Mouse (Mus musculus) heart, embryonic 10.5 days (tissue): ENCODE results near the gene Slc7a5. TPM values are rescaled to one million over a fixed set of nuclear protein-coding genes. Genes with fewer than 3 reads are reported as not detected.
A peak's percentile ranks its signal among the peaks of the same experiment; 100 is the strongest.

Experiments
- DNase-seq: peaks from one replicate; pipeline ENCODE4 v3.0.0-alpha.2; 2017; ENCODE audit warnings: low spot score
- H3K27ac ChIP-seq: fragments of 300-500 bp; sonication (generic); 2 replicates; pipeline ENCODE4 v1.5.1; 2016; ENCODE audit warnings: mild to moderate bottlenecking
- H3K27me3 ChIP-seq: fragments of 300-500 bp; sonication (generic); 2 replicates; pipeline ENCODE4 v1.6.1; 2016; ENCODE audit warnings: mild to moderate bottlenecking; ENCODE audit not compliant: poor library complexity, insufficient read depth, severe bottlenecking
- H3K36me3 ChIP-seq: fragments of 300-500 bp; sonication (generic); 2 replicates; pipeline ENCODE4 v1.6.1; 2016; ENCODE audit warnings: mild to moderate bottlenecking, moderate library complexity
- H3K4me1 ChIP-seq: fragments of 300-500 bp; sonication (generic); 2 replicates; pipeline ENCODE4 v1.6.1; 2016; ENCODE audit warnings: mild to moderate bottlenecking
- H3K4me3 ChIP-seq: fragments of 300-500 bp; sonication (generic); 2 replicates; pipeline ENCODE4 v1.5.1; 2016; ENCODE audit warnings: mild to moderate bottlenecking, moderate library complexity
- H3K9me3 ChIP-seq: fragments of 300-500 bp; sonication (generic); 2 replicates; pipeline ENCODE4 v1.6.1; 2016; ENCODE audit warnings: mild to moderate bottlenecking, moderate library complexity
- WGBS: fragments of 180-500 bp; shearing (Covaris S2); methylation state at CpG from one replicate; pipeline ENCODE4 v1.1.7; 2016; 5-methylcytosine and 5-hydroxymethylcytosine counted together
- polyA plus RNA-seq: library from polyadenylated mRNA; unstranded; fragments of >200 nt; fragmentation: Nextera tagmentation; extraction: Ambion mirVana; gene quantifications from 2 replicates; pipeline ENCODE4 v1.2.1, GENCODE M21; 2016

The Slc7a5 gene
- polyA plus RNA-seq, 1 experiment from 2014 or later = 20.9 TPM

DNA sequence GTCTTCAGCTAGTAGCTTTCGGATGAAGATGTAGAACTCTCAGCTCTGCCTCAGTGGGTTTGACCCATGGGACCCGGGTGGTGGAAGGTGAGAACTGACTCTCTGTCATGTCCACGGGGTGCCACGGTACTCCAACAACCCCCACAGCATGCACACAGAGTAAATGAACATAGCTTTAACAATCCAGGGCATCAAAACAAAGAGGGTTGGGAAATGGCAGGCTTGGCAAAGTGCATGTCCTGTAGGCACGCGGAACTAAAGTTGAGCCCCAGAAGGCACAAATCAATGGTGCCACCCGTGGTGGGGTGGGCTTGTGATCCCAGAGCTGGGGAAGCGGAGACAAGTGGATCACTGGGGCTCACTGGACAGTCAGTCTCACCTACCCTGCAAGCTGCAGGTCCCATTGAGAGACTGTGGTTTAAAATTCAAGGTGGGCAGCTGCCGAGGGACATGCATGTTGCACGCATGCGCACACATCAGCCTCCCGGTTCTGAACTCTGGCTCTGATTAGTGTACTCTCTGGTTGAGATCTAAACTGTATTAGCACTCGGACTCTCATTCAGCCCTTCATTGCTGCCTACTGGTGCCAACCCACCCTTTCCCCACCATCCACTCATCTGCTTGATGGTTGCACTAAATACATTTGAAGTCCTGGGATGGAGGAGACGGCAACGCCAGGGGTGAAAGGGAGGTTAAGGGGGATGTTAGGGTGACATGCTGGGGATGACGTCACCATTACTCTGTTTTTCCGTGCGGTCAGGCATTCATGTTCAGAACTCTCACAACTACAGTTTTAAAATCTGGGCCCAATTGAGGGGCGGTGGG, 41.0 kb upstream of the Slc7a5 start:
- peaks cover 47% of the 10 kb centered on the region for H3K4me1 ChIP-seq
- DNase-seq = no peak
- WGBS = 51% methylated on average over 19 of the region's 19 CpGs

DNA sequence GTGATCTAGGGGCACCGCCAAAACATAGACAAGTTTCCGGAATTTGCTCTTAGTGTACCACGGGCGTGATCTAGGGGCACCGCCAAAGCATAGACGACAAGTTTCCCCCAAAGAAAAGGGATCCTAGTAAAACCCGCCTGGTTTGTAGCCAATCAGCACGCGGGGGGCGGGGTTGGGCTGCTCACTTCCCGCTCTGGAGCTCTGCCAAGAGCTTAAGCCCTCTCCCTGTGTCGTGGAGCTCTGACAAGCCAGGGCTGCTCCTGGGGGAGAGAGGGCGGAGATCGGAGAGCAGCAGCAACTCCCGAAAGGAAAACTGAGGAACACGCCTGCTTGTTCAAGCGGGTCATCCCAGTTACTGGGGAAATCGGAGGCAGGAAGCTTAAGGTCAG, 40.3 kb upstream of the Slc7a5 start:
- peak; percentile 97 for DNase-seq
- Histone ChIP-seq H3K4me3 (peak overlapping the region; percentile 54), H3K27ac (peak overlapping the region; percentile 85), H3K36me3 (no peaks in the 10 kb centered on the region), H3K27me3 (no peaks in the 10 kb centered on the region; the same call in 1 of the 2 replicates), H3K4me1 (peaks cover 43% of the 10 kb centered on the region), H3K9me3 (no peaks in the 10 kb centered on the region)
- under 1% methylated on average over 18 of the region's 18 CpGs for WGBS

More for the DNA sequence above, 41.0 kb upstream of the Slc7a5 start:
- Histone ChIP-seq H3K36me3 (peaks cover 2% of the 10 kb centered on the region; the same call in 1 of the 2 replicates), H3K27me3 (no peaks in the 10 kb centered on the region; the same call in 1 of the 2 replicates), H3K27ac (peak overlapping the region; percentile 85), H3K9me3 (no peaks in the 10 kb centered on the region), H3K4me3 (peak overlapping the region; percentile 54)

DNA sequence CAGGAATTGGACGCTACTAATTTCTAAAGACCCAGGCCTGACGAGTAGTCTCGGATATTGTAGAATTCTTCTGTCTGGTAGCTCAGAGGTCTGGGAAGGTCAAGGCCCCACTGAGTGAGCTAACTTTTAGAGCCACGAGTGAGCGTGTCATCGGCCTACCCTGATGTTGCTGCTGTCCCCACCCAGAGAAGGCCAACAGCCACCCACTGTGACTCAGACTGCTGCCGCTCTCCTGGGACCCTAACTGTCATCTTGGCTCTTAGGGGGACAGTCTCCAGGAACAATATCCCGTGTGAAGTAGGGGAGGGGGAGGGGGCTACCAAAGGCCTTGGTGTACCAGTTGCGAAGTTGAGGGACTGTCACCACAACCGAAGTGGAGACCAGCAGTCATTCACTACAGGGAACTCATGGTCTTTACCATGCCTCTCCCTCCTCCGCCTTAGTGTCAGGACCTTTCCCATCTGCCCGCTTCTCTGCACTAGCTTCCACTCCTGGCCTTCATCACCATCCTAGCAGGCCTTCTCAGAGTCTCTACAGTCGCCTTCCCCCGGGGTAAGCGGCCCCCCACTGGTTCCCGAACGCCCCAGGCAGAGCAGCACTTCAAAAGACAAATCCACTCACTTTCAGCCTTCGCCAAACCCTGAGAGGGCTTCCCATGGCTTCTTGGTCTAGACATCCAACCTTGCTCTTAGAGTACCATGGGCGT, 39.7 kb upstream of the Slc7a5 start:
- Histone ChIP-seq H3K9me3 (no peaks in the 10 kb centered on the region), H3K36me3 (no peaks in the 10 kb centered on the region), H3K27me3 (no peaks in the 10 kb centered on the region; the same call in 1 of the 2 replicates), H3K27ac (peak overlapping the region; percentile 85), H3K4me3 (peak overlapping the region; percentile 54), H3K4me1 (peaks cover 38% of the 10 kb centered on the region)
- WGBS = 28% methylated on average over 19 of the region's 19 CpGs
- DNase-seq = no peak

DNA sequence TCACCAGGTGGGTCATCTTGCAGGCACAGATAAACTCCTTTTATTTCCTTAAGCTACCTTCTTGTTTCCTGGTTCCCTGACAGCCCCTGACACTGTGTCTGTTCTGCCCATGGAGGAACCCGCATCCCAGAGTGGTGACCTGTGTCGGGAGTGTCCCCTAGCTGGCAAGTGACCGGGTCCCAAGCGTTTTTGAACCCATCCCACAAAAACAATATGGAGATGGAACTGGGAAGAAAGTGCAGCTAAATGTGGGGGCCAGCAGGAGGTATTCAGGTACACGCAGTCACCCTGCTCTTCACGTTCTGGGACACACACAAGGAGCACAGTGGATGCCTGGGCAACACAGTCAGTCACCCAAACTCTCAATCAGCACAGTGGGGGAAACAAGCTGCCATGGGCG, 38.9 kb upstream of the Slc7a5 start:
- Histone ChIP-seq H3K27me3 (no peaks in the 10 kb centered on the region; the same call in 1 of the 2 replicates), H3K4me1 (peaks cover 30% of the 10 kb centered on the region), H3K27ac (0 out of 2 replicates have a peak overlapping the region, but pooled peaks have one; percentile 85), H3K9me3 (no peaks in the 10 kb centered on the region), H3K36me3 (no peaks in the 10 kb centered on the region), H3K4me3 (0 out of 2 replicates have a peak overlapping the region, but pooled peaks have one; percentile 54)
- WGBS = 82% methylated on average over 7 of the region's 7 CpGs
- no peak for DNase-seq

DNA sequence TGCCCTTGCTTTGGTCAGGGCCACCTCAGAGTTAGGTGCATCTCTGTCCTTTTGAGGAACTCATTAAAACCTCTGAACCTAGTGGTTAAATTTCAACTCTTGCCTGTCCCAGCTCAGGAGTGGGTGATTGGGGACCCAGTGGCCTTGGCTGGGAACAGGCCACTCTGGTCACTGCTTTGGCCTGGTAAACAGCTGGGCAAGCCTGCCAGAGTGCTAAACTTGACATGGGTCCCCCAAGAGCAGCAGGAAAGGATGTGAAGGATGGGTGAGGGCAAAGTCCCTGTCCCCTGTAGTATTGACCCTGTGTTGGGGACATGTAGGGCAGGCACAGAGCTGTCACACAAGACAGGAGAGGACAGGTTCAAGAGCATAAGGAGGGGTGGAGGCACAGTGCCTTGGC, 37.3 kb upstream of the Slc7a5 start, which contains the start of gene Car5a:
TSS of gene Car5a (minus strand) at position 74 of the 400 bp plus-strand sequence.
- DNase-seq = no peak
- Histone ChIP-seq H3K4me3 (no peak within 1 kb of the TSS), H3K9me3 (no peaks in the 10 kb centered on the region), H3K4me1 (peaks cover 27% of the 10 kb centered on the region), H3K36me3 (no peaks in the 10 kb centered on the region), H3K27ac (no peak within 1 kb of the TSS), H3K27me3 (no peaks in the 10 kb centered on the region; the same call in 1 of the 2 replicates)

DNA sequence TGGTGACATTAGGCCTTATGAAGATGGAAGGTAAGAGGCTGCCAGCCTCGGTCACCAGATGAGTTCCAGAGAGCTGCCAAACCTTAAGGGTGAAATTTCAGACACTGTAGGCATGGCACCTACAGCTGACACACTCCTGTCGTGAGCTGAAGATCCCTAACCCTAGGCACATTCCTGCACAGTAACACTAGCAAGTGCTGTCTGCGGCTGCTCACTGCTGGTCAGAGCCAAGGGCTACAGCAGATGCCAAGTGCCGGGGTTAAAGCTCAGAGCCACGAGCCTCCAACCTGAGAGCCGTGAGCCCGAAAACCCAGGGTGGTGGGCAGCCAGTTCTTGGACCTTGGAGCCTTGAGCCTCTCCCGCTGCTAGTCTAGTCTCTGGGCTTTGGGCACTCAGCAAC, 36.2 kb upstream of the Slc7a5 start:
- Histone ChIP-seq H3K27ac (no peak overlapping the region), H3K36me3 (no peaks in the 10 kb centered on the region), H3K27me3 (no peaks in the 10 kb centered on the region; the same call in 1 of the 2 replicates), H3K4me1 (peaks cover 22% of the 10 kb centered on the region), H3K9me3 (no peaks in the 10 kb centered on the region), H3K4me3 (no peak overlapping the region)
- 75% methylated on average over 8 of the region's 8 CpGs for WGBS
- no peak for DNase-seq

DNA sequence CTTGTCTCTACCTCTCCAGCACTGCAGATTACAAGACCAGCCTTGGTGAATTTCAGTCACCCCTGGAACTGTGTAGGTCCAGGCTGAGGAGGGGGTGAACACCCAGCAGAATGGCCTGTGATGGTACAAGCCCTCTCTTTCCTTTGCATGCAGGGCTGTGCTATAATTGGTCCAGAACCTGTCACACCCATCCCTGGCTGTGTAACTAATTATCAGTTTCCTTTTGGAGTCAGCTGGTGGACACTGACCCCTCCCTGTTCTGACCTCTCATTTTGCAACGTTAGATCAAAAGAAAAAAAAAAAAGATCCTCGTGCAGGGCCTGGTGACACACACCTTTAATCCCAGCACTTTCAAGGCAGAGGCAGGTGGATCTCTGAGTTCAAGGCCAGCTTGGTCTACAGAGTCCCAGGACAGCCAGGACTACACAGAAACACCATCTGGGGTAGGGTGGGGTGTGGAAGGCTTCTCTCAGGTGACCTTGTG, 35.6 kb upstream of the Slc7a5 start:
- H3K4me1 ChIP-seq = peaks cover 16% of the 10 kb centered on the region
- no peaks in the 10 kb centered on the region for H3K36me3 ChIP-seq
- no peaks in the 10 kb centered on the region for H3K9me3 ChIP-seq
- WGBS = 36% methylated on average over 2 of the region's 2 CpGs
- H3K4me3 ChIP-seq = no peak overlapping the region
- no peak for DNase-seq
- H3K27ac ChIP-seq = no peak overlapping the region
- H3K27me3 ChIP-seq = no peaks in the 10 kb centered on the region; the same call in 1 of the 2 replicates

DNA sequence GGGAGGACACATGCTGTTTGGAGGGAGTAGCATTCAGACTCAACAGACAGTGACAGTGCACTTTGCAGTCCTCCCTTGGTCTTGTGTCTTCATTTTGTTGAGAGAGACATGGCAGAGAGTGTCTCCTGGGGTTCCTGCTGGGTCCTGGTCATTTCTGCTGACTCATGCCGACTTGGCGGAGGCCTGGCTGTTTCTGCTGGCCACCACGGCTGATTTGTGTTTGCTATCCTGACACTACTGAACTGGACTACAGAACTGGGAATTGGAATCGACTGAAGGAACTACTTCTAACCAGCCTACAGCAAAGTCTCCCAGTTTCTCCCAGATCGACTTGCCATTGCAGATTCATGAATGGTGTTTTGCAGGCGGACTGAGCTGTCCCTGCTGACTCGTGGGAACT, 31.2 kb upstream of the Slc7a5 start:
- Histone ChIP-seq H3K4me1 (peaks cover 23% of the 10 kb centered on the region), H3K9me3 (no peaks in the 10 kb centered on the region), H3K4me3 (no peak overlapping the region), H3K36me3 (no peaks in the 10 kb centered on the region), H3K27ac (no peak overlapping the region), H3K27me3 (no peaks in the 10 kb centered on the region)
- 80% methylated on average over 7 of the region's 7 CpGs for WGBS
- no peak for DNase-seq

DNA sequence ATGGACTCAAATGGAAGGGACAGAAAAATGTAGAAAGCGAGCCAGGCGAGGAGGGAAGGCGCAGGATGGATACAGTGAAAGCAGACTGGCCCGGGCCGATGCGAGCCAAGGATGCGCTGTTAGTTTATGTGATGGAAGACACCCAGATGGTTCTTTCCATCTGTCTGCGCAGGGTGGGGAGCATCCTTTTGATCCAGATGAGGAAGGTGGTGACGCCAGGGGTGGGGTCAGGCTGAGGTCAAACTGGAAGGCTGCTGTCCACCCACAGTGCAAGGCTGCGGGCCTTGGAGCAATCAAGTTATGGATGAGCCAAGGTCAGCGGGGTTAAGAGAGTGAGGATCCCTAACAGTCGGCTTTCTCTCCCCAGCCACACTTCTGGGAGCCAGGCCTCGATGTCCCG, 28.9 kb upstream of the Slc7a5 start:
- H3K4me1 ChIP-seq = peaks cover 23% of the 10 kb centered on the region
- 73% methylated on average over 14 of the region's 14 CpGs for WGBS

DNA sequence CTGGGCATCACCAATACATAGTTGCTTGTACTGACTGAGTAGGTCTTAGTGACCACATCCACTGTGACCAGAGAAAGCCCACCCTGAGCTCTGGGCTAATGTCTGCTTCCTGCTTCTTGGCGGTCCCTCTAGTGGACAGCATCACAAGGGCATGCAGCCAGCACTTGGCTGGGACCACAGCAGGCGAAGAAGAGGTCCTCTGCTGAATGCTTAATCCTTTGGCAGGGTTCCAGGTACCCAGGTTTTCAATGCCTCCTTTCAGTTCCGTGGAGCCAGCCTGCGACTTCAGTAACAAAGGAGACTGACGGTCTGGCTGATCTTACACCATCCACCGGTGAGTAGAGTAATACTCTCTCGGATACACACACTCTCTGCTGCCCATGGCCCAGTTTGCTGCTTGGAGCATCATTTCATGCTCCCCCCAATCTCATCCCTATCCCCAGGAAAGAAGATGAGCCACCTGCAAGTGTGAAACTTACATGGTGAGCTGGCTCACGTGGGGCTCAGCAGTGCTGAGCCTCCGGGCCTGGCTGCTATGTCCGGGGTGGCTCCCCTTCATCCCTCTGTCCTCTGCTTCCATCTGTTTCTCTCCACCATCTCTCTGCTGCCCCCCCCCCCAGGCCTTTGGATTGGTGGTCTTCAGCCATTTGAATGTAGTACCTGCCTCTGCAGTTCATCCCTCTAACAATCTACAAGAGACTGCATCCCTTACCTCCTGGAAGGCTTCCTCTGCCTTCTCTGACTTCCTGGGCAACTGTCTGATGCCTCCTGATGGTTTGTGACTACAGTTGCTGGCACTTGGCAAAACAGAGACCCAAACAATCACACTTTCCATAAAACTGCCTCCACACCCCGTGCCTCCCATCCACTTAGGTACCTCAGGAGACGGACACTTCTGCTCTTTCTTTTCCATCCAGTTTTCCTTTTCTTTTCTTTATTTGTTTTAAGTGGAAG, 28.1 kb upstream of the Slc7a5 start:
- H3K4me1 ChIP-seq = peaks cover 23% of the 10 kb centered on the region
- H3K27ac ChIP-seq = no peak overlapping the region
- no peaks in the 10 kb centered on the region for H3K9me3 ChIP-seq
- 59% methylated on average over 12 of the region's 12 CpGs for WGBS
- no peak overlapping the region for H3K4me3 ChIP-seq
- no peaks in the 10 kb centered on the region for H3K27me3 ChIP-seq
- H3K36me3 ChIP-seq = no peaks in the 10 kb centered on the region
- DNase-seq = no peak

More for the DNA sequence above, 28.9 kb upstream of the Slc7a5 start:
- Histone ChIP-seq H3K9me3 (no peaks in the 10 kb centered on the region), H3K4me3 (no peak overlapping the region), H3K36me3 (no peaks in the 10 kb centered on the region), H3K27me3 (no peaks in the 10 kb centered on the region), H3K27ac (no peak overlapping the region)
- no peak for DNase-seq

DNA sequence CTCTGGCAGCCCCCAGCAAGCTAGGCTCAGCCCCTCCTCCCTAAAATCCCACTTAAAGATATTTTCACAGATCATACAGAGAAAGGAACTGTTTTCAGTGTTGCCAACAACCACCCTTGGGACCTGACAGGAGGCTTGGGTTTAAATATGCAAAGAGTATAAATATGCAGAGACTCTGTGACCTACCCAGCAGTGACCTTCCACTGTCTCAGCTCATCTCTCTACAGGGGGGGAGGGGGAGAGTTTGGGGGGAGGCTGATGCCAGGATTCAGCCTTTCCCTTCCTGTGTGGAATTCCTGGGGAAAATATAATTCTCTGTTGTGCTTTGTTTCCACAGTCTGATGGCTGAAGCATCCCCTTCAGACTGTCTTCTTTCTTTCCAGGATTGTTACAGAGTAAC, 27.4 kb upstream of the Slc7a5 start:
- Histone ChIP-seq H3K4me3 (no peak overlapping the region), H3K36me3 (no peaks in the 10 kb centered on the region), H3K27me3 (no peaks in the 10 kb centered on the region), H3K4me1 (peaks cover 23% of the 10 kb centered on the region), H3K9me3 (no peaks in the 10 kb centered on the region), H3K27ac (no peak overlapping the region)
- no peak for DNase-seq

DNA sequence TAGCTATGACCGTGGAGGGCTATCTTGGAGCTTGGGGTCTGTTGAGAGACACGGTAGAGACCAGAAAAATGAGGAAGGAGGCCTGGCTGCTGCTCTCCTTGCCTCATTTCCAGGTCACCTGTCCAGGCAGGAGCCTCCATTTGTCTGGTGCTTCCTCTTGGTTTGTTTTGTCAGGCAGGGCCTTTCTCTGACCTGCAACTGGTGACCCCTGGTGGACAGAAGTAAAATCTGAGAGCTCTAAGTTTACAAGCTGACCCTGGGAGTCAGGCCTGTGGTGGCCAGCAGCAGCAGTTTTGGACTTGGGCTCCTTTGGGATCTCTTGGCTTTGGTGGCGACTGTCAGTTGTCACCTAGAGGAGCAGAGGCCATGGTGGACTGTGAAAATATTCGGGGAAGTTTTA, 27.0 kb upstream of the Slc7a5 start:
- 37% methylated on average over 4 of the region's 4 CpGs for WGBS
- no peak for DNase-seq
- Histone ChIP-seq H3K4me3 (no peak overlapping the region), H3K27me3 (no peaks in the 10 kb centered on the region), H3K36me3 (no peaks in the 10 kb centered on the region), H3K9me3 (no peaks in the 10 kb centered on the region), H3K27ac (no peak overlapping the region), H3K4me1 (peaks cover 23% of the 10 kb centered on the region)
